Mouse (Mus musculus): Measurements from ENCODE around the gene Gpr156.

The Gpr156 gene

DNA sequence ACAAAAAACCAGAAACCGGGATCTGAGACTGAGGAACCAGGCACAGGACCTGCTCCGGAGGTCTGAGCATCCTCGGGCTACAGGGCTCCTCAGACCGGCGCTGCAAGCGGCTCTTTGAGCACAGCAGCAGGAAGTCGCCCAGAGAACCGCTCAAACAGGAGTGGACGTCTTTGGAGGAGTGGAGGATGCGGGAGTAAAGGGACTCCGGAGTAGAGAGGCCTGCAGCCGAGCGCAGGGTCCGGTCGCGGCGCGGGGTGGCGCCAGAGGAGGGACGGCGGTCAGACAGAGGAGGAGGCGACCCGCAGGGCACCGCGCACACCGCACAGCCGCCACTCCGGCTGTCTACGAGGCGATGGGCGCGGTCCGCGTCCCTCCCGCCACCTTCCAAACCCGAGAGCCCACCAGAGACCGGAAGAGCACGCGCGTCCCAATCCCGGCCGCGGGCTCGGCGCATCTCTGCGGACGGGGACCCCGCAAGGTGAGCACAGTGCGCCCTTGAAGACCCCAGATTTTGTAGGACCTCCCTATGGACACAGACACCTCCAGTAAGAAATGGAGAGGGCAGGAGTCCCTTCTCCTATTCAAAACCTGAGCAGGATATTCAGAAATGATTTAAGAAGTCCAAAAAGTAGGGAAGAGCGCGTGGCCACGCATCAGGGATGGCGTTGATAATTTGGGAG lies at the start of gene Gpr156:
TSS of gene Gpr156 (plus strand) at position 359 of the 680 bp plus-strand sequence.
- DNase-seq (ENCODE audit: low spot score) = no peak

- DNase-seq (ENCODE audit: low spot score) = peak; percentile 53
Observed at GRCm38 (mm10) chr16:37867791-37868505, 48.3 kb upstream of the Gpr156 start, which contains the start of gene Lrrc58. Gene Lrrc58, plus strand, starts transcription at chr16:37868389.

DNA sequence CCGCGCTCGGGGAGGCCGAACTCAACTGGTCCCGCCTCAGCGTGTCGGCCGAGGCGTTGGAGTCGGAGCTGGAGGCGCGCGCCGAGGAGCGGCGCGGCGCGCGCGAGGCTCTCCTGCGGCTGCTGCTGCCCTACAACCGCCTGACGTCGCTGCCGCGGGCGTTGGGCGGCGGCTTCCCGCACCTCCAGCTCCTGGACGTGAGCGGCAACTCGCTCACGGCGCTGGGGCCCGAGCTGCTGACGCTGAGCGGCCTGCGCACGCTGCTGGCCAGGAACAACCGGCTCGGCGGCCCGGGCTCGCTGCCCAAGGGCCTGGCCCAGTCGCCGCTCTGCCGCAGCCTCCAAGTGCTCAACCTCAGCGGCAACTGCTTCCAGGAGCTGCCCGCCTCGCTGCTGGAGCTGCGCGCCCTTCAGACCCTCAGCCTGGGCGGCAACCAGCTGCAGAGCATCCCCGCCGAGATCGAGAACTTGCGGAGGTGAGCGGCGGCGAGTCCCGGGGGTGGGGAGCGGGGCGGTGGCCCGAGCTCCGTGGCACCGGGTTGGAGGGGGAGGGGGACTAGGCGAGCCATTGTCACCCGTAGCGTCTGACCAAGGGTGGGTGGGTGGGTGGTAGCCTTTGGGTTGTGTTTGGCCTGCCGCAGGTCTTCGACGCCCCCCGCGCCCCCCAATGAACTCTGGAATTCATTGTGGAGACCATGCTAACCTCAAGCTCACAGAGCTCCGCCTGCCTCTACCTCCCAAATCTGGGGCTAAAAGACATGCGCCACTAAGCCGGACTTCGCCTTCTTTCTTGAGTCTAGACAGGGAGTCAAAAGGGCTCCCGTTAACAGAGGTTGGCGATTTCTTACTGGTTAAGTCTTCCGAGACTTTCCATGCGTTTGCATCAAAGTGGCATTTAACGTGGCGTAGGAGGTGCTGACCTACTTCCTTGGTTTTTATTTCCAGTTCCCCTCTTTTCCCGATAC lies 47.5 kb upstream of the Gpr156 start:
- DNase-seq (ENCODE audit: low spot score) = peak; percentile 21

DNA sequence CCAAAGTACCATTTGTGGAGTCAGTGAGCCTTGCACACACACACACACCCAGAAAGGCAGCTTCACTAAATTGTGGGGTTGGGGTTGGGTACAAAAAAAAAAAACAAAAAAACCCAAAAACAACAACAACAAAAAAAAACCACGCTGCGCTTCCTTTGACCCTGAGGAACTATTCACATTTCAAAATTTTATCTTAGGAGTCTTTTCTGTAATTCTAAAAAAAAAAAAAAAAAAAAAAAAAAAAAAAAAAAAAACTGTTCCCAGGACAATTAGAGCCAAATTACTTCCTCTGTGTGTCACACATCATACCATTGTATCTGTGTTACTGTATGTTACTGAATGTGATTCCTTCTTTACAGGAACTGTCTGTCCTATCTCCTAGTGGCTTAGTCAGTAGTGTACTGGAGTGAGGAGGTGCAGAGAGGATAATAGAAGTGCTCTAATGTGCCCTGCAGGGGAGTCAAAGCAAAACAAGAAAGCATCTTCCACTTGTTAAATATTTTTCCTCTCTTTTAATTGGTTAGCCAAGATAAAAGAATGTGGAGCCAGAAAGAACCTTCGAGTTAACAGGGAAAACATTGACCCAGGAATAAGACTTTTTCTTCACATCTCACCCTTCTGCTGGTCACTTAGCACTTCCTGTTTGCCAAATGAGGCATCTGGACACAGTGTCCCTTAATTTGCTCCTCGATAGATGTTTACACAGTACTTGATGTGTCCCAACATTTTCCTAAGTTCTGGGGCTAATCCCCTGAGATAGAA lies 46.6 kb upstream of the Gpr156 start:
- DNase-seq (ENCODE audit: low spot score) = no peak

GRCm38 (mm10) chr16:37871112-37871715 lies 45.1 kb upstream of the Gpr156 start:
- DNase-seq (ENCODE audit: low spot score) = no peak

DNA sequence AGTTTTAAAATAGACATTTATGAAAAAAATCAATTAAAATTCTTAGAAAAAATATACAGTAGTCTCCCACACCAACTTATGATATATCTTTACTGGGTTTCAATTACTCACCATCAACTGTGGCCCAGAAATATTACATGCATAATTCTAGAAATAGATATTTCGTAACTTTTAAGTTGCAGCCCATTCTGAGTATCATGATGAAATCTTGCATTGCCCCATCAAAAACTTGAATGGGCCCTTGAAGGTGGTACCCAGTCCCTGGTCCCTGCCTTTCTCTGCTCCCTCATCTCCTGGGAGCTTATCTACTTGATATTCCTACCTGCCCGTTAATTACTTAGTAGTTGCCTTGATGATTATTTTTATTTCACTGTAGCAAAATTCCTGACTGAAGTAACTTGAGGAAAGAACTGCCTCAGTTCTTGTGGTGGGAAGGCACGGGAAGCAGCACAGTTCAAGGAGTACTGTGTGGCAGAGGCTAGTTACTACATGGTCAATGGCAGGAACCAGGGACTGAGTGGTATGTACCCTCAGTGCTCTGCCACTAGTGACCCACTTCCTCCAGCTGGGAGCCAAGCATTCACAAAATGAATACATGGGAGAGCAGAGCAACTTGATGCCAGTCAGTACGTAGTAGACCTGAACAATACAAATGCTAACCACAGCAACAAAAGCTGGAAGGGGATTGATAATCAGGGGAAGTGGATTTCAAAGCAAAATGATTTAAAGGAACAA lies 41.6 kb upstream of the Gpr156 start:
- no peak for DNase-seq (ENCODE audit: low spot score)

DNA sequence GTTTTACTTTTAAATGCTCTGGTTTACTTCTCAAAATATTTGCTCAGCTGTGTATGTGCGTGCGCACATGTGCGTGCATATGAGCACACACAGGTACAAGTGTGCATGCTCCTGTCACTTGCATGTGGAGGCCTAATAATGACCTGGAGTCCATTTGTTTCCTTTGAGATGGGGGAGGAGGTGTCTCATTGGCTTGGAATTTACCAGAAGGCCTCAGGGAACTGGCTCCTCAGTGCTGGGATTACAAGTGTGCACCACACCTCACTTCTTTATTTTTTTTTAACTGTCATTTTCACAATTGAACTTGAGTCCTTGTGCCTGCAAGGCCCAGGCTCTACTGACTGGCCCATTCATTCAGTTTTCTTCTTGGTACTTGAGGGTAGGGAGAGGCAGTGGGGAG lies 38.9 kb upstream of the Gpr156 start:
- DNase-seq (ENCODE audit: low spot score) = no peak

GRCm38 (mm10) chr16:37878951-37879505 lies 37.3 kb upstream of the Gpr156 start:
- DNase-seq (ENCODE audit: low spot score) = no peak

- no peak for DNase-seq (ENCODE audit: low spot score)
Observed at GRCm38 (mm10) chr16:37879750-37880419, 36.4 kb upstream of the Gpr156 start.

- DNase-seq (ENCODE audit: low spot score) = no peak
Observed at GRCm38 (mm10) chr16:37881168-37881567, 35.1 kb upstream of the Gpr156 start.

DNA sequence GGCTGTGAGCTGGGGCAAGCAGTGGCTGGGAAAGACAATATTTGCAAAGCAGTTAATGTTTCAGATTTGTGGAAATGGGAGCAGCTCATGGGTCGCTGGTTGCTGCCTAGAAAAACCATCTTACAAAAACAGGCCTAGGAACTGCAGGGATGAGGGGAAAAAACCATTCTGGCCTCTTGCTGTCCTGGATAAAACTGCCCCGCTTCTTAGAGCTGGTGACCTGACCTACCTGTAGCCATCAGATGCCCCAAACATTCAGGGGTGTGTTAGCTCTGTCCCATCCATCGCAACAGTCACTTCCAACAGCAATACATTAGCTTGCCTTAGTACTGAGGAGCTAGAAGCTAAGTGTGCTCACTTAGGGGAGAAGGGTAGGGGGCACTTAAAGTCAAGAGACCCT lies 27.3 kb upstream of the Gpr156 start:
- no peak for DNase-seq (ENCODE audit: low spot score)

- no peak for DNase-seq (ENCODE audit: low spot score)
Observed at GRCm38 (mm10) chr16:37892667-37893066, 23.6 kb upstream of the Gpr156 start.

- no peak for DNase-seq (ENCODE audit: low spot score)
Observed at GRCm38 (mm10) chr16:37893381-37893780, 22.9 kb upstream of the Gpr156 start.

GRCm38 (mm10) chr16:37893942-37894341 lies 22.4 kb upstream of the Gpr156 start:
- no peak for DNase-seq (ENCODE audit: low spot score)

- no peak for DNase-seq (ENCODE audit: low spot score)
Observed at GRCm38 (mm10) chr16:37898790-37899189, 17.5 kb upstream of the Gpr156 start.

- DNase-seq (ENCODE audit: low spot score) = no peak
Observed at GRCm38 (mm10) chr16:37899357-37899756, 16.9 kb upstream of the Gpr156 start.

DNA sequence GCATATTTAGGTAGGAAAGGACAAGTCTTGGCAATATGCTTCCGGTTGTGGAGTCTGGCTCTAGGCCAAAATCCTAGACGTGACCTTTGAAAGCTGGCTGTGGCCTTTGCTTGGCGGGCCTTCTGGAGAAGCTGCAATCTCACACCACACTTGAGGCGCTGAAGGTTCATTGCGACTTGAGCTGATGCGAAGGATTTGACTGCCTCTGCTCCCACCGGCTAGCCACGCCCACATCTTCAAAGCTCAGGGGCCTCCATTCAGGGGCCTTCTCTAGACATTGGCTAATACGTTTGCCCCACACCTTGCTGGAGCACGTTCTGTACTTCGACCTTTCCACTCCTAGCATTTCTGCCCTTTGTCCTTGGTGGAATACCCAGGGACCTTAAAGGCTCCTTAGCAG lies 15.0 kb upstream of the Gpr156 start:
- DNase-seq (ENCODE audit: low spot score) = no peak

DNA sequence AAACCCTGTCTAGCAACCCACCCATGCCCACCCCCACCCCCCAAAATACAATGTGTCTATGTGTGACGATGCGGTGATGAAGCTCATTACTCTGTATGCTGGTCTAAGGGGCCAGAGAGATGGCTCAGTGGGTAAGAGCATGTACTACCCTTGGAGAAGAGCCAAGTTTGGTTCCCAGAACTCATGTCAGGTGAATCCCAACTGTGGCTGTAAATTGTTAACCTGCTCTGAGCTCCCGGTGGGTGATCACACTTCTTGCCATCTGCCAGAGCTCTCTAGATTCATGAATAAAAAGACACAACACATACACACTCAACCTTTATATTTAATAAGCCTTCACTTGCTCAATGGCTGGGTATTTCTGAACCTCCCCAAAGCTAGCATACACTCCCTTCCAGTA lies 9.8 kb upstream of the Gpr156 start:
- no peak for DNase-seq (ENCODE audit: low spot score)

DNA sequence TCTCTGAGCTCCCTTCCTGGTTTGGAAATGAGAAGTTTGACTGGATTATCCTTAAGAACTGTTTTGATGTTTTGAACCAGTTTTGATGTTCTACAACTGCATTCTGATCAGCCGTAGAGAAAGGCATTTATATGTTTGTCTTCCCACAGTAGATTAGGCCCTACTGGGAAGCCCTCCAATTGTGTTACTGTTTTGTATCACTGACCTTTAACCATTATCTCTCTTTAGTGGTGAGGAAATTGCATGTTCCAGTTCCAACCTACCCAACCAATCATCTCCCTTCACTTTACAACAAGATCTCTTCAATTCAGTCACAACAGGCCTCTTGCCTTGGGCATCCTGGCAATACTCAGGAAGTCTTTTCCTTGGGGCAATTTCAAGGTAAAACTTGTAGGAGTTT lies 5.2 kb upstream of the Gpr156 start:
- DNase-seq (ENCODE audit: low spot score) = no peak

DNA sequence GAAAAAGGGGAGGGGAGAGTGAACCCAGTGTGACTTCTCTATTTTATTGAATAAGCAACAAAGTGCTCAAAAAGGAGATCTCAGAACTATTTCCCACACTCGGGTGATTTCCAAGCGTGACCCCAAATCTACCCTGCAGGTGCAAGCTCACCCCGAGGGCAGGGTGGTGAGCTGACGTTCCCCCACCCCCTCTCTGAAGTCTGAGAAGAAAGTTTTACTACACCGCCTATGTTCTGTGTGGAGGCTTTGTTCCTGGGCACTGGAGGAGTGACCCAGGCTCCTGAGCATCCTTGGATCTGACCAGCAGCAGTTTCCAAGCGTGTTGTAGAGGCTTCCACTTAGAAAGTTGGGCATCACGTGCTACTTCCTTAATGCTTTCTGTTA lies 514 bp downstream of the Gpr156 start:
- DNase-seq (ENCODE audit: low spot score) = no peak
